Mouse (Mus musculus) testis, postnatal 10 days (tissue): ENCODE measurements around the gene Igf1r.

ENCODE experiments used
- DNase-seq: peaks from one replicate; pipeline ENCODE4 v3.0.0; 2021; ENCODE audit warnings: low spot score

The Igf1r gene

GRCm38 (mm10) chr7:68179672-68180071, 227.0 kb downstream of the Igf1r start:
- no peak for DNase-seq

- DNase-seq: no peak
Observed at GRCm38 (mm10) chr7:68181104-68181503, 228.5 kb downstream of the Igf1r start.

GRCm38 (mm10) chr7:68182025-68182424, 229.4 kb downstream of the Igf1r start:
- DNase-seq: no peak

GRCm38 (mm10) chr7:68182773-68183172, 230.1 kb downstream of the Igf1r start:
- DNase-seq: no peak

- DNase-seq: no peak
Observed at GRCm38 (mm10) chr7:68183421-68183820, 230.8 kb downstream of the Igf1r start.

GRCm38 (mm10) chr7:68189211-68189610, 236.6 kb downstream of the Igf1r start:
- no peak for DNase-seq

- DNase-seq: no peak
Observed at GRCm38 (mm10) chr7:68189691-68190456, 237.2 kb downstream of the Igf1r start.

GRCm38 (mm10) chr7:68193958-68194695, 241.5 kb downstream of the Igf1r start:
- DNase-seq: no peak

- no peak for DNase-seq
Observed at GRCm38 (mm10) chr7:68199609-68200008, 247.0 kb downstream of the Igf1r start.

- no peak for DNase-seq
Observed at GRCm38 (mm10) chr7:68205776-68206427, 253.3 kb downstream of the Igf1r start.

GRCm38 (mm10) chr7:68209039-68209438, 256.4 kb downstream of the Igf1r start:
- no peak for DNase-seq

GRCm38 (mm10) chr7:68210417-68210816, 257.8 kb downstream of the Igf1r start:
- DNase-seq: no peak

- DNase-seq: no peak
Observed at GRCm38 (mm10) chr7:68211883-68212282, 259.3 kb downstream of the Igf1r start.

- no peak for DNase-seq
Observed at GRCm38 (mm10) chr7:68213842-68214241, 261.2 kb downstream of the Igf1r start.

- no peak for DNase-seq
Observed at GRCm38 (mm10) chr7:68215522-68216070, 263.0 kb downstream of the Igf1r start.

- DNase-seq: no peak
Observed at GRCm38 (mm10) chr7:68218879-68219278, 266.3 kb downstream of the Igf1r start.

- DNase-seq: no peak
Observed at GRCm38 (mm10) chr7:68221677-68222230, 269.1 kb downstream of the Igf1r start.

GRCm38 (mm10) chr7:68223356-68223808, 270.8 kb downstream of the Igf1r start:
- DNase-seq: no peak

GRCm38 (mm10) chr7:68224006-68224405, 271.4 kb downstream of the Igf1r start:
- DNase-seq: no peak

- DNase-seq: no peak
Observed at GRCm38 (mm10) chr7:68225427-68226054, 272.9 kb downstream of the Igf1r start.

- no peak for DNase-seq
Observed at GRCm38 (mm10) chr7:68227021-68227420, 274.4 kb downstream of the Igf1r start.

- no peak for DNase-seq
Observed at GRCm38 (mm10) chr7:68227621-68228020, 275.0 kb downstream of the Igf1r start.
